Mouse (Mus musculus): ENCODE results near the gene Cd80. TPM values are rescaled to one million over a fixed set of nuclear protein-coding genes. Genes with fewer than 3 reads are reported as not detected.

The Cd80 gene
- 0.21 TPM in 1 of 2 replicates, not detected in the other for total RNA-seq (2014; fragmentation: Nextera tagmentation)
- total RNA-seq (2017): 0.52 TPM in 1 of 2 replicates, not detected in the other

- ATAC-seq (replicated peaks; ENCODE audit: poor library complexity, severe bottlenecking): no peak
Observed at GRCm38 (mm10) chr16:38455511-38456418, at the start of gene Cd80. TSS of gene Cd80 (plus strand) at chr16:38455561.

GRCm38 (mm10) chr16:38406293-38406692 lies 49.1 kb upstream of the Cd80 start:
- ATAC-seq (replicated peaks; ENCODE audit: poor library complexity, severe bottlenecking): no peak

- peak; percentile 58 for ATAC-seq (replicated peaks; ENCODE audit: poor library complexity, severe bottlenecking)
Observed at GRCm38 (mm10) chr16:38406708-38407107, 48.7 kb upstream of the Cd80 start.

- ATAC-seq (replicated peaks; ENCODE audit: poor library complexity, severe bottlenecking): no peak
Observed at GRCm38 (mm10) chr16:38407584-38407983, 47.8 kb upstream of the Cd80 start.

GRCm38 (mm10) chr16:38408416-38408815 lies 46.9 kb upstream of the Cd80 start:
- ATAC-seq (replicated peaks; ENCODE audit: poor library complexity, severe bottlenecking): no peak

GRCm38 (mm10) chr16:38414953-38415352 lies 40.4 kb upstream of the Cd80 start:
- peak; percentile 76 for ATAC-seq (replicated peaks; ENCODE audit: poor library complexity, severe bottlenecking)

GRCm38 (mm10) chr16:38425374-38425773 lies 30.0 kb upstream of the Cd80 start:
- ATAC-seq (replicated peaks; ENCODE audit: poor library complexity, severe bottlenecking): no peak

- no peak for ATAC-seq (replicated peaks; ENCODE audit: poor library complexity, severe bottlenecking)
Observed at GRCm38 (mm10) chr16:38425799-38426198, 29.6 kb upstream of the Cd80 start.

- ATAC-seq (replicated peaks; ENCODE audit: poor library complexity, severe bottlenecking): no peak
Observed at GRCm38 (mm10) chr16:38431446-38432185, 23.7 kb upstream of the Cd80 start.

GRCm38 (mm10) chr16:38432498-38433425 lies 22.6 kb upstream of the Cd80 start, which contains the start of gene Pla1a:
TSS of gene Pla1a (minus strand) at chr16:38433145.
- peak; percentile 79 for ATAC-seq (replicated peaks; ENCODE audit: poor library complexity, severe bottlenecking)

GRCm38 (mm10) chr16:38433514-38433913 lies 21.8 kb upstream of the Cd80 start:
- ATAC-seq (replicated peaks; ENCODE audit: poor library complexity, severe bottlenecking): no peak

- no peak for ATAC-seq (replicated peaks; ENCODE audit: poor library complexity, severe bottlenecking)
Observed at GRCm38 (mm10) chr16:38434295-38434795, 21.0 kb upstream of the Cd80 start.

- no peak for ATAC-seq (replicated peaks; ENCODE audit: poor library complexity, severe bottlenecking)
Observed at GRCm38 (mm10) chr16:38439190-38439589, 16.2 kb upstream of the Cd80 start.

- no peak for ATAC-seq (replicated peaks; ENCODE audit: poor library complexity, severe bottlenecking)
Observed at GRCm38 (mm10) chr16:38440403-38440802, 15.0 kb upstream of the Cd80 start.

- no peak for ATAC-seq (replicated peaks; ENCODE audit: poor library complexity, severe bottlenecking)
Observed at GRCm38 (mm10) chr16:38441611-38442010, 13.8 kb upstream of the Cd80 start.

- no peak for ATAC-seq (replicated peaks; ENCODE audit: poor library complexity, severe bottlenecking)
Observed at GRCm38 (mm10) chr16:38442216-38442615, 13.1 kb upstream of the Cd80 start.

GRCm38 (mm10) chr16:38443721-38444464 lies 11.5 kb upstream of the Cd80 start:
- ATAC-seq (replicated peaks; ENCODE audit: poor library complexity, severe bottlenecking): no peak

GRCm38 (mm10) chr16:38445046-38445445 lies 10.3 kb upstream of the Cd80 start:
- ATAC-seq (replicated peaks; ENCODE audit: poor library complexity, severe bottlenecking): no peak

- ATAC-seq (replicated peaks; ENCODE audit: poor library complexity, severe bottlenecking): no peak
Observed at GRCm38 (mm10) chr16:38445576-38445975, 9.8 kb upstream of the Cd80 start.

Measured in granulocyte monocyte progenitor cell, adult 5-6 weeks (primary cell).